Mouse (Mus musculus) urinary bladder, postnatal 14 days (tissue): ENCODE measurements around the gene Mtus2.
A peak's percentile ranks its signal among the peaks of the same experiment; 100 is the strongest.

ENCODE experiments used
- DNase-seq: peaks from one replicate; pipeline ENCODE4 v3.0.0; 2021; ENCODE audit warnings: low spot score

Gene Mtus2

GRCm38 (mm10) chr5:148181308-148181630 is 224.1 kb downstream of the Mtus2 start:
- DNase-seq, result no peak

- DNase-seq, result no peak
These were observed 224.8 kb downstream of the Mtus2 start for GRCm38 (mm10) chr5:148181901-148182300.

- DNase-seq, result no peak
These were observed 228.8 kb downstream of the Mtus2 start for GRCm38 (mm10) chr5:148185898-148186297.

- no peak for DNase-seq
These were observed 234.3 kb downstream of the Mtus2 start for GRCm38 (mm10) chr5:148191416-148191815.

- DNase-seq, result no peak
These were observed 254.7 kb downstream of the Mtus2 start for GRCm38 (mm10) chr5:148211831-148212230.

- no peak for DNase-seq
These were observed 259.7 kb downstream of the Mtus2 start for GRCm38 (mm10) chr5:148216786-148217185.

- no peak for DNase-seq
These were observed 265.8 kb downstream of the Mtus2 start for GRCm38 (mm10) chr5:148222898-148223297.

- no peak for DNase-seq
These were observed 266.9 kb downstream of the Mtus2 start for GRCm38 (mm10) chr5:148224004-148224403.

- no peak for DNase-seq
These were observed 276.6 kb downstream of the Mtus2 start for GRCm38 (mm10) chr5:148233714-148234113.

GRCm38 (mm10) chr5:148236616-148237015 is 279.5 kb downstream of the Mtus2 start:
- no peak for DNase-seq

- no peak for DNase-seq
These were observed 281.9 kb downstream of the Mtus2 start for GRCm38 (mm10) chr5:148239067-148239466.

- DNase-seq, result no peak
These were observed 282.6 kb downstream of the Mtus2 start for GRCm38 (mm10) chr5:148239757-148240156.

GRCm38 (mm10) chr5:148241932-148242331 is 284.8 kb downstream of the Mtus2 start:
- DNase-seq, result peak; percentile 57

- DNase-seq, result no peak
These were observed 287.4 kb downstream of the Mtus2 start for GRCm38 (mm10) chr5:148244471-148244870.

- no peak for DNase-seq
These were observed 288.3 kb downstream of the Mtus2 start for GRCm38 (mm10) chr5:148245386-148245785.

GRCm38 (mm10) chr5:148248236-148248635 is 291.1 kb downstream of the Mtus2 start:
- no peak for DNase-seq

GRCm38 (mm10) chr5:148251847-148252246 is 294.7 kb downstream of the Mtus2 start:
- DNase-seq, result no peak

GRCm38 (mm10) chr5:148262016-148262415 is 304.9 kb downstream of the Mtus2 start:
- no peak for DNase-seq

GRCm38 (mm10) chr5:148264819-148265707 is 307.9 kb downstream of the Mtus2 start:
- peak; percentile 13 for DNase-seq

- DNase-seq, result no peak
These were observed 309.7 kb downstream of the Mtus2 start for GRCm38 (mm10) chr5:148266841-148267240.

GRCm38 (mm10) chr5:148267446-148267845 is 310.3 kb downstream of the Mtus2 start:
- no peak for DNase-seq

GRCm38 (mm10) chr5:148272065-148272464 is 314.9 kb downstream of the Mtus2 start:
- DNase-seq, result no peak

- DNase-seq, result no peak
These were observed 315.7 kb downstream of the Mtus2 start for GRCm38 (mm10) chr5:148272771-148273170.

GRCm38 (mm10) chr5:148278233-148278632 is 321.1 kb downstream of the Mtus2 start:
- no peak for DNase-seq
